Mouse (Mus musculus) mouse embryonic stem cell (cell line): ENCODE data around the gene Zfp639.

Source experiments
- in situ Hi-C, 2 experiments: fragments of 300-500 bp; cut with MboI; formaldehyde crosslinking; loops; 1 replicate in 1 of 2; 3 replicates in 1 of 2; pipeline ENCODE4 v1.14.3; 2019 to 2020; ENCODE audit warnings: low sequenced_read_pairs in 2 of 2, low pct_unique_long_range_greater_than_20kb in 1 of 2, mixed read lengths in 1 of 2; ENCODE audit not compliant: unreplicated experiment in 1 of 2

Gene Zfp639

GRCm38 (mm10) chr3:32563401-32563800 lies 53.3 kb downstream of the Zfp639 start:
- in situ Hi-C loops, result no loop called here
